Mouse (Mus musculus): Measurements from ENCODE around the gene Sccpdh.
A peak's percentile ranks its signal among the peaks of the same experiment; 100 is the strongest.
"Not testable (repeated sequence)": the region's sequence is repeated elsewhere in the genome, so short reads cannot be mapped to it uniquely, and the experiment has no call there.

Sccpdh gene

GRCm38 (mm10) chr1:179668013-179668805, at the start of gene Sccpdh:
Sccpdh (plus strand) TSS chr1:179668210.
- DNase-seq (ENCODE audit: low spot score in 2 of 2): peak; percentile 60 to 66

- no peak for DNase-seq (ENCODE audit: low spot score in 2 of 2)
Measured at GRCm38 (mm10) chr1:179622665-179623064, 45.3 kb upstream of the Sccpdh start.

GRCm38 (mm10) chr1:179623657-179624056, 44.4 kb upstream of the Sccpdh start:
- no peak for DNase-seq (ENCODE audit: low spot score in 2 of 2)

- DNase-seq (ENCODE audit: low spot score in 2 of 2): peak; percentile 26 to 35
Measured at GRCm38 (mm10) chr1:179624354-179624753, 43.7 kb upstream of the Sccpdh start.

- no peak for DNase-seq (ENCODE audit: low spot score in 2 of 2)
Measured at GRCm38 (mm10) chr1:179627855-179628254, 40.2 kb upstream of the Sccpdh start.

- no peak for DNase-seq (ENCODE audit: low spot score in 2 of 2)
Measured at GRCm38 (mm10) chr1:179628438-179629106, 39.4 kb upstream of the Sccpdh start.

- DNase-seq (ENCODE audit: low spot score in 2 of 2): no peak
Measured at GRCm38 (mm10) chr1:179629276-179629675, 38.7 kb upstream of the Sccpdh start.

GRCm38 (mm10) chr1:179632746-179633413, 35.1 kb upstream of the Sccpdh start:
- DNase-seq (ENCODE audit: low spot score in 2 of 2): no peak

GRCm38 (mm10) chr1:179633414-179633752, 34.6 kb upstream of the Sccpdh start:
- no peak for DNase-seq (ENCODE audit: low spot score in 2 of 2)

- no peak for DNase-seq (ENCODE audit: low spot score in 2 of 2)
Measured at GRCm38 (mm10) chr1:179634159-179634558, 33.9 kb upstream of the Sccpdh start.

GRCm38 (mm10) chr1:179642726-179643125, 25.3 kb upstream of the Sccpdh start:
- DNase-seq (ENCODE audit: low spot score in 2 of 2): no peak

GRCm38 (mm10) chr1:179644151-179644550, 23.9 kb upstream of the Sccpdh start:
- DNase-seq (ENCODE audit: low spot score in 2 of 2): no peak

GRCm38 (mm10) chr1:179645101-179645979, 22.7 kb upstream of the Sccpdh start:
- peak; percentile 76 to 81 for DNase-seq (ENCODE audit: low spot score in 2 of 2)

- DNase-seq (ENCODE audit: low spot score in 2 of 2): no peak
Measured at GRCm38 (mm10) chr1:179645980-179646268, 22.1 kb upstream of the Sccpdh start.

GRCm38 (mm10) chr1:179648678-179649077, 19.3 kb upstream of the Sccpdh start:
- not testable (repeated sequence) for DNase-seq (ENCODE audit: low spot score in 2 of 2)

GRCm38 (mm10) chr1:179649324-179649723, 18.7 kb upstream of the Sccpdh start:
- no peak for DNase-seq (ENCODE audit: low spot score in 2 of 2)

- no peak for DNase-seq (ENCODE audit: low spot score in 2 of 2)
Measured at GRCm38 (mm10) chr1:179650284-179650683, 17.7 kb upstream of the Sccpdh start.

GRCm38 (mm10) chr1:179651224-179651623, 16.8 kb upstream of the Sccpdh start:
- DNase-seq (ENCODE audit: low spot score in 2 of 2): no peak

- DNase-seq (ENCODE audit: low spot score in 2 of 2): no peak
Measured at GRCm38 (mm10) chr1:179663065-179663464, 4.9 kb upstream of the Sccpdh start.

- DNase-seq (ENCODE audit: low spot score in 2 of 2): no peak
Measured at GRCm38 (mm10) chr1:179664309-179664930, 3.6 kb upstream of the Sccpdh start.

- no peak for DNase-seq (ENCODE audit: low spot score in 2 of 2)
Measured at GRCm38 (mm10) chr1:179666971-179667370, 1.0 kb upstream of the Sccpdh start.
